Mouse (Mus musculus) cerebellum, adult 9-11 months (tissue): ENCODE data around the gene Adgra1.

Experiments
- DNase-seq: peaks from one replicate; pipeline ENCODE4 v3.0.0; 2022

Gene Adgra1

DNA sequence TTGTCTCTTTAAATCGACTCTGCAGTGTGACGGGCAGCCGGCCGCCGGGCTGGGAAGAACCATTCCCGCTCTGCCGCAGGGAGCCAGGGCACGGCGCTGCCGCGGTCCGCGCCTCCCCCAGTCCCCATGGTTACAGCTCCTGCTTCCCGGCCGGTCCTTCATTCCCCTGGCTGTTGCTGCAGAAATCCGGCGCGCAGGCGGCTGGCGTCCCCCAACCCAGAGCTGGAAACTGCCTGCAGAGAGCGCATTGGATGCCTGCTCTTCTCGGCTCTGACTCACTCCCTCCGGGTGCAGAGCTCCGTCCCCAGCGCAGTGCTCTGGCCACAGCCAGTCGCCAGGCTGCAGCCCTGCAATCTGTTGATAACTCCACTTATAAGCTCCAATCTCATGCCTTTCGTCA, at the start of gene Adgra1:
Gene Adgra1, plus strand, starts transcription at position 139 of the 400 bp plus-strand sequence.
- peak; percentile 82 for DNase-seq

DNA sequence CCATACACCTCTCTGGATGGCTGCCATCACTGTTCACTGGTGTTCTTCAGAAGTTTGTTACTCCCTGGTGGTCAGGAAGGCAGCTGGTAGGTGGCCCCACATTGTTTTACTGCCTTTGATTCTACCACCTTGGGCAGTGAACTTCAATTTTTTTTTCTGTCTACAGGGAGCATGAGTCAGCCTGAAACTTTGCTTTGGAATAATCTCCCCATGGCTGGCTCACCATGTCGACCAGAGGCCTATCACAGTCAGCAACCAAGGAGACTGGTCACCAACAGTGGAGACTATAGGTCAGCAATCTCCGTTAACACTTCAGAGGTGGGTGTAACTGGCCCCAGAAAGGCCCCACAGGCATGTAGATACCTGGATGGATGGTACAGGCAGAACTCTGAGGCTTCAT, 46.6 kb upstream of the Adgra1 start:
- no peak for DNase-seq

GRCm38 (mm10) chr7:139788927-139789326, 45.0 kb upstream of the Adgra1 start:
- DNase-seq, result no peak

- DNase-seq, result no peak
Measured at GRCm38 (mm10) chr7:139789718-139790117, 44.3 kb upstream of the Adgra1 start.

- no peak for DNase-seq
Measured at GRCm38 (mm10) chr7:139791601-139792000, 42.4 kb upstream of the Adgra1 start.

- no peak for DNase-seq
Measured at GRCm38 (mm10) chr7:139795004-139795605, 38.9 kb upstream of the Adgra1 start.

DNA sequence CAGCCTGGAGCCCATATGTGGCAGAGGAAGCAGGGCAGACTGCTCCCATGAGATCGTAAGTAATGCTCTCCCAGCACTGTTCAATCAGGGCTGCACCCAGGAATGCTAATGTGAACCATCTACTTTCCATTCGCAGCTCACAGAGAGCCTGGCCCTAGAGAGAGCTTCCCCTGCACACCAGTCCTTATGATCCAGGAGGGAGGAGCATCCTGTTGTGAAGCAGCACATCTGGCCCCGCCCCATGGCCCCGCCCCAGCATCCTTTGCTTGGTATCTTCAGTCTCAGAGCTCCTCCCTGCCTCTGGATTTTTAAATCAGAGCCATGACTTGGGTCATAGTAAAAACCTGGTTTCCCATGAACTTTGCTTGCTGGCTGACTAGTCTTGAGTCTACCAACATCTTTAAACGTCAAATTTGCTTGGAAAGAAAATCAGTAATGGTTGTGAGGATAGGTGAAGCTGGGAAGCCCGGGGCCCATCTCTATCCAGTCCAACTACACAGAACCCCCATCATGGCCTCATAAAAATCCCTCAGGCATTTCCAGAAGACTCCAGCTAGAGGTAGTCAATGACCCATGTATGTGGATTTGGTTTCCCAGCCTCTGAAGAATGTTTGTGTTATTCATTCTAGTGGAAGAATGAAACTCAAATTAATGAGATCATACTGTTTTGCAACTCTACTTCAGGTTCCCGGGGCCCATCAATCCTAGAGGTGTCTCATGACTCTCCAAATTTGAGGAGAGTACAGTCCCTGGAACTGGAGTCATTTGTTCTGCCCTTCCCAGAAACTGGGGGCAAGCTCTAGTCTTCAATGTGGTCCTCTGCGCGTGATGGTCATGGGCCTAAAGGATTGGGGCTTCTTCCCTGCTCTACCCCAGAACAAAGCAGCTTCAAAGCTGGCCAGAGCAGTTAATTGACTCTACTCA, 36.5 kb upstream of the Adgra1 start:
- no peak for DNase-seq

- no peak for DNase-seq
Measured at GRCm38 (mm10) chr7:139806175-139806601, 27.8 kb upstream of the Adgra1 start.

GRCm38 (mm10) chr7:139810036-139810435, 23.9 kb upstream of the Adgra1 start:
- DNase-seq, result no peak

DNA sequence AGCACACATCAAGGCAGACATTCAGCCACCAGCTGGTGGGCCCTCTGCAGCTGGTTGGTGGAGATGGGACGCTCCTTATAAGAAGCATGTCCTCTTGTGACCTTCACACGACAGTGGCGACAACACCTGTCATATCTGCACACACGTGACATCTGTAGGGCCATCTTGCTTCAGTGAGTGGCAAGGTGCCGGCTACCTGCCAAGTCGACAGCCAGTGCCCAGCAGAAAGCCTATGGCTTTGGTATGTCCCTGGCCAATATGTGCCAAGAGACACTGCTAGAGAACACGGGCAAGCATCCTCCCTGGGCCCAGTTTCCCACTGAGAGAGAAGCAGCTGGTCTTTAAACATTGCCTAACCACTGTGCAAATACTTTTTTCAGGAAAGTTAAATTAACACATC, 22.3 kb upstream of the Adgra1 start:
- DNase-seq, result no peak

GRCm38 (mm10) chr7:139813577-139814207, 20.3 kb upstream of the Adgra1 start:
- no peak for DNase-seq

GRCm38 (mm10) chr7:139822301-139823010, 11.5 kb upstream of the Adgra1 start:
- DNase-seq, result no peak

- DNase-seq, result no peak
Measured at GRCm38 (mm10) chr7:139827687-139828086, 6.3 kb upstream of the Adgra1 start.

- peak; percentile 22 for DNase-seq
Measured at GRCm38 (mm10) chr7:139833532-139833931, 442 bp upstream of the Adgra1 start.

DNA sequence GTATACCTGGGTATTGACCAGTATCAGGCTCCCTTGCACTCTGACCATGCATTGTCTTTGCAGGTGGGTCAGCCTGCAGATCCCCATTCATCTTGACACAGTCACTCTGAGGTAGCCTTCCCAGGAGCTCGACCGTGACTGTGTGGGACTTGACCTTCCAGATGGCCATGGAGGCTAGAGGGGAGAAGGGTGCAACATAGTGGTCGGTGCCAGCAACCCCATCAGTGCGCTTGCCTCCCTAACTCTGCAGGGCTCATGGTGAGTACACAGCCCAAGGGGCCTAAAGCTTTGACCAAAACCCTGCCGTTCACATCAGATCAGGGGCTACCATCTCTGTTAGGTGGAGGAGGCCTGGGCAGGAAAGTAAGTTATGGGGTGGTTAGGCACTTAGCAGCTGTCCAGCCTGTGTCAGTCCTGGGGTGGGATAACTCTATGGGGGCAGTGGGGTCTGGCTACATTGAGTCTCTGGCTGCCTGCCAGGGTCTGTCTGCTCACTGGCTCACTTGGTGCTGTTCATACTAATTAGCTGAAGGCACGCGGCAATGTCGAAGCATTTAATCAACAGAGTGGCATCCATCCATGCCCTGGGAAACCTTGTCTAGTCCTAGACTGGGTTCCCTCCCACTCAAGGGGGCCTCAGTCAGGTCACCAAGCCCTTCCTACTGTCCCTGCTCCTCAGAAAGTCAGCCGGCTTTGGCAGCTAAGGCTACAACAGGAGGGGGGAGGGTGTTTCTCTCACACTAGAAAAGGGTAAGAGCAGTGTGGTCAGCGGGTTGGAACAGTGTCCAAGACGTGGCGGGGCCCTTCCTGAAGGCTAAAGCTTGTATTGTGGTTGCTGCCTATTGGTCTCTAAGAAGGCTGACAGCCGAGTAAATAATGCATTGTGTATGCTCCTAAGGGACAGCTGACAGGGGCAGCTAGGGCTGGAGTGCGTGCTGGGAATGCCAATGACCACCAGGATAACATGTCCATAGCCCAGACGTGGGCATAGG, 1.5 kb downstream of the Adgra1 start:
- peak; percentile 40 for DNase-seq

GRCm38 (mm10) chr7:139840443-139841168, 6.6 kb downstream of the Adgra1 start:
- no peak for DNase-seq

GRCm38 (mm10) chr7:139842397-139842796, 8.4 kb downstream of the Adgra1 start:
- DNase-seq, result no peak

- no peak for DNase-seq
Measured at GRCm38 (mm10) chr7:139843140-139843539, 9.2 kb downstream of the Adgra1 start.

GRCm38 (mm10) chr7:139843776-139844175, 9.8 kb downstream of the Adgra1 start:
- no peak for DNase-seq

- DNase-seq, result no peak
Measured at GRCm38 (mm10) chr7:139845101-139845500, 11.1 kb downstream of the Adgra1 start.

DNA sequence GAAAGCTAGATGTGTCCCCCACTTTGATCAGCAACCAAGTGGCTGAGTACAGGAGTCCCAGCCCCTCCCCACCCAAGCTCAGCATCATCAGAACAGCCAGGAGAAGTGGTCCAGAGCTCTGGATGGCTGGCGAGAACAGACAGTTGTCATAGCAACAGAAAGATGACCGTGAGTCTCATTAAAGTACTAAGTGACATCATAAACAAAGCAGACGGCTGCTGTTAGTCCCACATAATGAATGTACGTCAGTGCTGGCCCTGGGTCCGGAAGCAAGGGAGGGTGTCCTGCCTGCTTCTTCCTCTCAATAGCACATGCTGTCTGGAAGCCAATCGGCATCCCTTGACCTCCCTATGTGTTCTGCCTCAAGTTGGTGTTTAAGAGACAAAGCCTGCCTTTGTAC, 16.2 kb downstream of the Adgra1 start:
- DNase-seq, result no peak
